Mouse (Mus musculus): ENCODE data around the gene Grm5. TPM values are rescaled to one million over a fixed set of nuclear protein-coding genes. Genes with fewer than 3 reads are reported as not detected.

Grm5 gene
- polyA plus RNA-seq, 1 experiment from 2014 or later: 7.0 TPM

DNA sequence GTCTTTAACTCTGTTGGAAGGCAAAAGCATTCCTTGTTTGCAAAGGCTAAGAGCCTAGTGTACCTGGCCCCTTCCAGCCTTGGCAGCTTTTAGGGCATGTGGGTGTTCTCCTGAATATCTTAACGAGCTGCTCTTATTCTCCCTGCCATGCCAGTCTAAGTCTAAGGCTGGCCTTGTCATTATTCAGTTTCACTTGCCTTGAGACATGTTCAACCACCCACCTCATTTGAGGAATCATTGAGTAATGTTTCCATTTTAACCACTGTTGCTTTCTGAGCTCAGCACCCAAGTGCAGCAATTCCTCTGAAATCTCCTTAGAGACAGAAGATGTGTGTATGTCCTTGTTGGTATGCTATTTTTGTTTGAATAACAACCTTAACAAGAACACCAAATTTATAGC lies 134.7 kb downstream of the Grm5 start:
- 54% methylated on average over 1 of the region's 1 CpGs for WGBS
- H3K27me3 ChIP-seq: no peaks in the 10 kb centered on the region
- no peaks in the 10 kb centered on the region for H3K9me3 ChIP-seq (replicated peaks)
- no peak for ATAC-seq
- H3K9ac ChIP-seq: no peak overlapping the region
- H3K4me2 ChIP-seq: no peak overlapping the region
- H3K4me1 ChIP-seq: no peaks in the 10 kb centered on the region
- H3K27ac ChIP-seq: no peak overlapping the region
- H3K4me3 ChIP-seq: no peak overlapping the region
- no peaks in the 10 kb centered on the region for H3K36me3 ChIP-seq (ENCODE audit: poor library complexity, severe bottlenecking)

GRCm38 (mm10) chr7:87734511-87734910 lies 150.5 kb downstream of the Grm5 start:
- no peak overlapping the region for H3K4me3 ChIP-seq
- ATAC-seq: no peak

GRCm38 (mm10) chr7:87761945-87762344 lies 178.0 kb downstream of the Grm5 start:
- H3K9me3 ChIP-seq (replicated peaks): no peaks in the 10 kb centered on the region
- H3K36me3 ChIP-seq (ENCODE audit: poor library complexity, severe bottlenecking): no peaks in the 10 kb centered on the region
- no peak overlapping the region for H3K27ac ChIP-seq
- no peak overlapping the region for H3K9ac ChIP-seq
- WGBS: 48% methylated on average over 2 of the region's 2 CpGs
- H3K4me1 ChIP-seq: peaks cover 3% of the 10 kb centered on the region; the same call in 1 of the 2 replicates
- no peaks in the 10 kb centered on the region for H3K27me3 ChIP-seq
- no peak overlapping the region for H3K4me2 ChIP-seq
- H3K4me3 ChIP-seq: no peak overlapping the region
- ATAC-seq: no peak

More at GRCm38 (mm10) chr7:87734511-87734910, 150.5 kb downstream of the Grm5 start:
- H3K4me1 ChIP-seq: no peaks in the 10 kb centered on the region
- H3K4me2 ChIP-seq: no peak overlapping the region
- no peak overlapping the region for H3K9ac ChIP-seq
- H3K9me3 ChIP-seq (replicated peaks): no peaks in the 10 kb centered on the region
- no peaks in the 10 kb centered on the region for H3K27me3 ChIP-seq
- H3K27ac ChIP-seq: no peak overlapping the region
- no peaks in the 10 kb centered on the region for H3K36me3 ChIP-seq (ENCODE audit: poor library complexity, severe bottlenecking)

GRCm38 (mm10) chr7:87762376-87762775 lies 178.4 kb downstream of the Grm5 start:
- no peaks in the 10 kb centered on the region for H3K36me3 ChIP-seq (ENCODE audit: poor library complexity, severe bottlenecking)
- 43% methylated on average over 3 of the region's 3 CpGs for WGBS
- no peaks in the 10 kb centered on the region for H3K9me3 ChIP-seq (replicated peaks)
- H3K4me2 ChIP-seq: no peak overlapping the region
- H3K27ac ChIP-seq: no peak overlapping the region
- no peaks in the 10 kb centered on the region for H3K27me3 ChIP-seq
- peaks cover 3% of the 10 kb centered on the region; the same call in 1 of the 2 replicates for H3K4me1 ChIP-seq
- no peak overlapping the region for H3K9ac ChIP-seq
- H3K4me3 ChIP-seq: no peak overlapping the region
- no peak for ATAC-seq

DNA sequence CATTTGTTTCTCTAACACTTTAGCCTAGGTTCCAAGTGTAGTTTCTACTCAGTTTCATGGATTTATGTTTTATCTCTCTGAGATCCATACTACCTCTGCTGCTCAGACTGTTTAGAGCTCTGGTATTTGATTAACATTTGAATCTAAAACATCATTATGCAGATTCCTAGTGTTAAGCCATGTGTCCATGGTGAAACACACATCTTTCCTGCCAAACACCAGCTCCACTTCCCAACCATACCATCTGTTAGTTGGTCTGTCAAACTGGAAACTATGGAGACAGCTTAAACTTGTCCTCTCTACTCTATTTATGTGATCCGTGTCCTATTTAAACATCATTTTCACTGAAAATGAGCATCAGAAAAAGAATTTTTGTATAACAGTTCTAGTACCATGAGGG lies 203.6 kb downstream of the Grm5 start:
- Histone ChIP-seq H3K4me3 (no peak overlapping the region), H3K9me3 (replicated peaks) (no peaks in the 10 kb centered on the region), H3K27me3 (no peaks in the 10 kb centered on the region), H3K4me2 (no peak overlapping the region), H3K36me3 (ENCODE audit: poor library complexity, severe bottlenecking) (no peaks in the 10 kb centered on the region), H3K9ac (no peak overlapping the region), H3K4me1 (no peaks in the 10 kb centered on the region), H3K27ac (no peak overlapping the region)
- ATAC-seq: peak; percentile 83
- WGBS: 80% methylated on average over 1 of the region's 1 CpGs

DNA sequence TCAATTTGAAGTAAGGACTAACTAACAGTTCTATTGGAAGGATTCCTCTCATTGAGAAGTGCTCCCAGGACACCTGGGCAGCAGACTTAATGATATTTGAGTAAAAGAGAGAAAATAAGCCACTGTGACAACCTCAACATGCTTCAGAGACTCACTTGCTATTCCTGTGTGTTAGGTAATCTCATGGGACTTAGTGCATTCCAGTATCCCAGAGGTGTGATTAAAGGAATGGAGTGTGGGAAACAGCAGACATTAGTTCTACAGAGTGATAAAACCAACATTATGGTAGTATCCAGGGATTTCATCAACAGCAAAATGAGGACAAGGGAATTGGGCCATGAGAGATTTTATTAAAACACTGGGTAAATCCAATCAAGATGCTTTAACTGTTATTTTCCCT lies 205.0 kb downstream of the Grm5 start:
- no peaks in the 10 kb centered on the region for H3K9me3 ChIP-seq (replicated peaks)
- ATAC-seq: no peak
- H3K4me1 ChIP-seq: no peaks in the 10 kb centered on the region
- no peaks in the 10 kb centered on the region for H3K27me3 ChIP-seq
- H3K4me2 ChIP-seq: no peak overlapping the region
- no peaks in the 10 kb centered on the region for H3K36me3 ChIP-seq (ENCODE audit: poor library complexity, severe bottlenecking)
- no peak overlapping the region for H3K27ac ChIP-seq
- H3K9ac ChIP-seq: no peak overlapping the region
- no peak overlapping the region for H3K4me3 ChIP-seq

DNA sequence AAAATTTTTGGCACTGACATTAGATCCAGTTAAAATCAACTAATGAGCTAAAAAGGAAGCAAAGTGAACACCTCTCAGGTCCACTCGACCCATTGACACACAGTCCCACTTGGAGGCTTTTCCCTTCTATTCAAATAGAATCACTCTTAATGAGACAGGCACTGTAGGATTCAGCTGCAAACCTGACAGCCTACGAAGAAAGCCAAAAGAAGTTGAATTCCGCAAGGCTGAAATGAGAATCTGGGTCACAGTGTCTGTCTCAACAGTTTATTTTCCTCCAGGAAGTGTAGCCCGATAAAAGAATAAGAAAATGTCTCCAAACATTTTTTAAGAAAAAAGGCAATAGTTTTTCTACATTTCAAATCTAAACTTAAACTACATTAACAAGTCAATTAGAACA lies 209.9 kb downstream of the Grm5 start:
- ATAC-seq: no peak
- Histone ChIP-seq H3K4me1 (no peaks in the 10 kb centered on the region), H3K9me3 (replicated peaks) (no peaks in the 10 kb centered on the region), H3K27ac (no peak overlapping the region), H3K27me3 (no peaks in the 10 kb centered on the region), H3K4me2 (no peak overlapping the region), H3K4me3 (no peak overlapping the region), H3K9ac (no peak overlapping the region), H3K36me3 (ENCODE audit: poor library complexity, severe bottlenecking) (no peaks in the 10 kb centered on the region)
- WGBS: 55% methylated on average over 4 of the region's 4 CpGs

DNA sequence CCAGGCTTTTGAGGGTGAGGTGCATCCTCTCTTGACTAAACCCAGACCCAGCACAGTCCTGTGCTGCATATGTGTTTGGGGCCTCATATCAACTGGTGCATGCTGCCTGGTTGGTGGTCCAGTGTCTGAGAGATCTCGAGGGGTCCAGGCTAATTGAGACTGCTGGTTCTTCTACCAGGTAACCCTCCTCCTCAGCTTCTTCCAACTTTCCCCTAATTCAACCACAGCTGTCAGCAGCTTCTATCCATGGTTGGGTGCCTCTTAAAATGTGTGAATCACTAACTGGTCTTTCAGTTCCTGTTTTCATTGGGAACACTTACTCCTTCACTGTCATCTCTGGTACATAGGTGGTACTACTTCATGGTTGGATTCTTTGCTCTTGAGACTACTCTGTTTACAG lies 240.9 kb downstream of the Grm5 start:
- H3K4me3 ChIP-seq: no peak overlapping the region
- H3K27me3 ChIP-seq: no peaks in the 10 kb centered on the region
- 81% methylated on average over 1 of the region's 1 CpGs for WGBS
- H3K4me2 ChIP-seq: no peak overlapping the region
- no peak overlapping the region for H3K27ac ChIP-seq
- no peak for ATAC-seq
- no peaks in the 10 kb centered on the region for H3K9me3 ChIP-seq (replicated peaks)
- H3K4me1 ChIP-seq: no peaks in the 10 kb centered on the region
- no peak overlapping the region for H3K9ac ChIP-seq
- H3K36me3 ChIP-seq (ENCODE audit: poor library complexity, severe bottlenecking): no peaks in the 10 kb centered on the region

DNA sequence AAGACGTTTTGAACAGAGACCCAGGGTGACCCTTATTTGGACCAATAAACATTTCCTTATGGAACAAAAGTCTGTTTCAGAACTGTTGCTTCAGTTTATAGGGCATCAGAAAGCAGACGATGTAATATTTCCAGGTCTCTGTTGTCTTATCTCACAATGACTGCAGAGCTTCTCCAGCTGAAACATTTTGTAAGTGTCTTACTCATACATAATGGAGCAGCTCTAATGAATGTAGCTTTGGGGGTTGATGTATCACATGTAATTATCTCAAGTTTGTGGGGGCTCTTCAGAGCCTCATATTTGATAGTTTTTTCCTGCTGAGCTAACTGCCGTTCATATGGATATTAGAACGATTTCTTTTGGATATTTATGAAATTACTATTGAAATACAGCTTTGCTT lies 250.7 kb downstream of the Grm5 start:
- ATAC-seq: no peak
- Histone ChIP-seq H3K27ac (no peak overlapping the region), H3K4me1 (no peaks in the 10 kb centered on the region), H3K9me3 (replicated peaks) (no peaks in the 10 kb centered on the region), H3K4me3 (no peak overlapping the region), H3K4me2 (no peak overlapping the region), H3K9ac (no peak overlapping the region), H3K36me3 (ENCODE audit: poor library complexity, severe bottlenecking) (no peaks in the 10 kb centered on the region), H3K27me3 (no peaks in the 10 kb centered on the region)
- WGBS: 74% methylated on average over 4 of the region's 4 CpGs

DNA sequence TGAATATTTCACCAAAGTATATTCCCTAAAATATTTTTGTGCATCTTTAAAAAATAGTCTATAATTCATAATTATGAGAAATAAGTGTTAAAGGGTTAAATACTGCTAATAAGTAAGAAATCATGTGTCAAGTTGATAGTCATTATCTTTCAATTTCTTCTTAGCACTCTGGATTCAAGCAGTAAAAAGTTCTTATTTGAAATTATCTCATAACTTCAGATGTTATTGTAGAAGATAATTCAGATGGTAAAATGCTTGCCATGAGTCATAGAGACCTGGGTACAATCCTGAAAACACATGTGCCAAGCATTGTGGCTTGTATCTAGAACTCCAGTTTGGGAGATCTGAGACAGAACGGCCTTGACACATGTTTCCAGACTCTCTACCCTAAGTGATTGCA lies 254.6 kb downstream of the Grm5 start:
- no peak overlapping the region for H3K4me2 ChIP-seq
- ATAC-seq: no peak
- WGBS: 82% methylated on average over 1 of the region's 1 CpGs

DNA sequence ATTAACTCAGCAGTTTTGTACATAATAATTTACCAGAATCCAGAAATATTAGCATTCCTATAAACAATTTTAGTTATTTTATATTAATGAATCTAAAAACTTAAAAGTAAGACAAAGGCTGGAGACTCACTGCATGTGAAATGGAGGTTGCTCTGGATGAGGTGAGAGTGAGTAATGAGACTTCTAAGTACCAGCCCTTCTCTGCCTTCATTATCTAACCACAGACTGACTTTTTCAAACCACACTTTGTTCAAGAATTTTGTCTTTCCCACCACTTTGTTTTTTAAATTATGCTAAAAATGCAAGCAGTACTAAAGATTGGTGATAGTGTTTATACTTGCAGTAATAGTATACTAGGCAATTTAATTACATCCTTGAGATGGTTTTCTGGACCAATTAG lies 259.5 kb downstream of the Grm5 start:
- H3K9me3 ChIP-seq (replicated peaks): no peaks in the 10 kb centered on the region
- H3K4me2 ChIP-seq: no peak overlapping the region
- H3K4me1 ChIP-seq: no peaks in the 10 kb centered on the region
- no peak overlapping the region for H3K4me3 ChIP-seq
- no peak for ATAC-seq
- no peaks in the 10 kb centered on the region for H3K27me3 ChIP-seq
- no peak overlapping the region for H3K9ac ChIP-seq
- no peaks in the 10 kb centered on the region for H3K36me3 ChIP-seq (ENCODE audit: poor library complexity, severe bottlenecking)
- H3K27ac ChIP-seq: no peak overlapping the region

More for the DNA sequence above, 254.6 kb downstream of the Grm5 start:
- H3K9me3 ChIP-seq (replicated peaks): no peaks in the 10 kb centered on the region
- H3K27ac ChIP-seq: no peak overlapping the region
- no peaks in the 10 kb centered on the region for H3K27me3 ChIP-seq
- H3K4me1 ChIP-seq: no peaks in the 10 kb centered on the region
- H3K9ac ChIP-seq: no peak overlapping the region
- H3K4me3 ChIP-seq: no peak overlapping the region
- H3K36me3 ChIP-seq (ENCODE audit: poor library complexity, severe bottlenecking): no peaks in the 10 kb centered on the region

- Histone ChIP-seq H3K36me3 (ENCODE audit: poor library complexity, severe bottlenecking) (no peaks in the 10 kb centered on the region), H3K9ac (no peak overlapping the region), H3K4me3 (no peak overlapping the region), H3K9me3 (replicated peaks) (no peaks in the 10 kb centered on the region), H3K27ac (no peak overlapping the region), H3K4me1 (no peaks in the 10 kb centered on the region), H3K27me3 (no peaks in the 10 kb centered on the region), H3K4me2 (no peak overlapping the region)
- no peak for ATAC-seq
Observed at GRCm38 (mm10) chr7:87846082-87846481, 262.1 kb downstream of the Grm5 start.

DNA sequence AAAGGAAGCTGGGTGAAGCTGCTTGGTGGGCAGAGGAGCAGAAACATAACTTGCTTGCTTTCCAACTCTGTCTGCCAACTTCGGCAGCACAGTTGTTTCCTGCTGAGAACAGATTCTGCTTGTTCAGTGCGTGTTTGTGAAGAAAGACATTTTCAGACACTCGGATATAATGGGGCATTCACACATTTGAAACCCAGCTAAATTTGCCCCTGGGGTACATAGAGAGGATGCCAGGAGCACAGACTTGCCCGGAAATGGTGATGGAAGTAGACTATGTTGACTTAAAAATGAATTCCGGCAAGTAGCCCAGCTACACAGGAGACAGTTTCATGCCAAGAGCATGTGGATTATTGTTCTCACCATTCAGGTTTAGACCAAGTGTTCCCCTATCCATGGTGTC lies 342.0 kb downstream of the Grm5 start:
- Histone ChIP-seq H3K9ac (no peak overlapping the region), H3K4me2 (no peak overlapping the region), H3K4me1 (0 out of 2 replicates have a peak, but pooled peaks cover 6% of the 10 kb centered on the region), H3K27ac (peak overlapping the region; percentile 54; the same call in 1 of the 2 replicates), H3K27me3 (no peaks in the 10 kb centered on the region), H3K4me3 (no peak overlapping the region), H3K9me3 (replicated peaks) (no peaks in the 10 kb centered on the region), H3K36me3 (ENCODE audit: poor library complexity, severe bottlenecking) (no peaks in the 10 kb centered on the region)
- peak; percentile 89 for ATAC-seq
- 32% methylated on average over 5 of the region's 5 CpGs for WGBS

All from forebrain, embryonic 13.5 days (tissue).